Mouse (Mus musculus) small intestine, adult 2 months (tissue): ENCODE data around the gene Ints1.

Experiments
- CTCF ChIP-seq: fragments of 200-500 bp; IDR thresholded peaks from 2 replicates; pipeline ENCODE4 v1.5.1; 2012; ENCODE audit warnings: low read depth, mild to moderate bottlenecking, control low read depth, inconsistent platforms, low read length, moderate library complexity, mixed read lengths; ENCODE audit not compliant: insufficient replicate concordance, insufficient read length; ENCODE audit errors: extremely low read depth
- POLR2A ChIP-seq: fragments of 200-500 bp; IDR thresholded peaks from 2 replicates; pipeline ENCODE4 v1.6.1; 2012; ENCODE audit warnings: low read depth, mild to moderate bottlenecking, control low read depth, inconsistent platforms, low read length, moderate library complexity

GRCm38 (mm10) chr5:139756135-139756534 lies 19.3 kb downstream of the Ints1 start:
- TF ChIP-seq CTCF, result no peak
- no peak for TF ChIP-seq POLR2A
